Comparison of ENCODE assay signal across 27 mouse cellular contexts in the genomic region with DNA sequence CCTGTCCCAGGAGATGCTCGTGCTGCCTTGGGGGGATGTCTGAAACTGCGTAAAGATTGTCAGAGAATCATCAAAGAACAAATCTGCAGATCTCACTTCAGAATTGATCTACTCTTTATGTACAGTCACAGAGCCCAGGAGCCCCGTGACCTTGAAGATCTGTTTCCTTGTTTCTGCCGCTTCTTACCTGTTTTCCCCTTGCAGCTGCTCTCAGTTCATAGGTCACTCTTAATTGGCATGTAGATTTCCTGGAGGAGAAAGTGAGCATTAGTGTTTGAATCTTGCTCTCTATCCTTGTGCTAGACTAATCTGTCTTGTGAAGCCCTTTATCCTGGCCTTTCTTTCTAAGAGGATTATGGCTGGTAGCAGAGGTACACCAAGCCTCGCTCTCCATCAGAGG. TPM values are rescaled to one million over a fixed set of nuclear protein-coding genes. Genes with fewer than 3 reads are reported as not detected.
"Had no signal": no experiment of that assay in that cellular context is flagged by ENCODE, and none has a peak within 500 bp of the region (broad histone marks: within the 10 kb centered on the region; RNA-seq: fewer than 3 reads in every experiment).

No protein-coding gene starts in this region.

- H3K4me3 ChIP-seq: limb, embryonic 10.5 days; limb, embryonic 13.5 days; liver, embryonic 12.5 days; liver, embryonic 15.5 days; lung, embryonic 15.5 days; megakaryocyte, embryonic 14.5 days; midbrain, embryonic 10.5 days; neural tube, embryonic 12.5 days; neural tube, embryonic 15.5 days; stomach, embryonic 15.5 days had no signal

- H3K27ac ChIP-seq: limb, embryonic 10.5 days; limb, embryonic 13.5 days; liver, embryonic 12.5 days; liver, embryonic 15.5 days; lung, embryonic 15.5 days; midbrain, embryonic 10.5 days; neural tube, embryonic 12.5 days; neural tube, embryonic 15.5 days; stomach, embryonic 15.5 days had no signal

- H3K27me3 ChIP-seq: limb, embryonic 13.5 days; liver, embryonic 12.5 days; liver, embryonic 15.5 days; lung, embryonic 15.5 days; megakaryocyte, embryonic 14.5 days; neural tube, embryonic 15.5 days; stomach, embryonic 15.5 days had no signal

- H3K4me2 ChIP-seq: limb, embryonic 13.5 days; liver, embryonic 12.5 days; liver, embryonic 15.5 days; lung, embryonic 15.5 days; neural tube, embryonic 12.5 days; neural tube, embryonic 15.5 days; stomach, embryonic 15.5 days had no signal

- ATAC-seq: liver, embryonic 12.5 days; midbrain, embryonic 16.5 days had no signal

- H3K4me1 ChIP-seq: limb, embryonic 10.5 days; limb, embryonic 13.5 days; liver, embryonic 12.5 days; liver, embryonic 15.5 days; lung, embryonic 15.5 days; neural tube, embryonic 12.5 days; neural tube, embryonic 15.5 days; stomach, embryonic 15.5 days had no signal

- DNase-seq: kidney, adult 11 months; kidney, adult 8-10 months; kidney, postnatal 14 days; kidney, postnatal 4 days; liver; lung, adult 18-20 months; lung, postnatal 10 days; lung, postnatal 36 days; right cerebral cortex, adult 18-20 months; right cerebral cortex, postnatal 14 days; right cerebral cortex, postnatal 4 days; spleen, adult 18-20 months; thymus, adult 18-20 months; thymus, postnatal 14 days; thymus, postnatal 4 days had no signal

- H3K9ac ChIP-seq: limb, embryonic 13.5 days; liver, embryonic 12.5 days; liver, embryonic 15.5 days; lung, embryonic 15.5 days; neural tube, embryonic 12.5 days; neural tube, embryonic 15.5 days; stomach, embryonic 15.5 days had no signal

- H3K9me3 ChIP-seq: limb, embryonic 10.5 days; limb, embryonic 13.5 days; liver, embryonic 12.5 days; liver, embryonic 15.5 days; lung, embryonic 15.5 days; megakaryocyte, embryonic 14.5 days; midbrain, embryonic 10.5 days; neural tube, embryonic 12.5 days; neural tube, embryonic 15.5 days; stomach, embryonic 15.5 days had no signal

RNA-seq across cellular contexts. Expression of a gene that starts 26.2 kb away (rescaled TPM):
- polyA plus RNA-seq: midbrain, embryonic 16.5 days; testis, adult 2 months had no signal
